Mouse (Mus musculus): Measurements from ENCODE around the gene Gnat3. TPM values are rescaled to one million over a fixed set of nuclear protein-coding genes. Genes with fewer than 3 reads are reported as not detected.

Gene Gnat3
- polyA plus RNA-seq, 1 experiment from 2014 or later: not detected

- ATAC-seq: no peak
- WGBS: 88% methylated on average over 1 of the region's 1 CpGs
- no peaks in the 10 kb centered on the region for H3K9me3 ChIP-seq (ENCODE audit: control insufficient read depth, low read length)
- H3K36me3 ChIP-seq (ENCODE audit: control insufficient read depth, insufficient read depth): no peaks in the 10 kb centered on the region
- no peak overlapping the region for H3K4me3 ChIP-seq (replicated peaks; ENCODE audit: low read length)
- H3K4me1 ChIP-seq (replicated peaks; ENCODE audit: control insufficient read depth, insufficient read depth, low read length): no peaks in the 10 kb centered on the region
- H3K27ac ChIP-seq (ENCODE audit: low read length): no peak overlapping the region
- no peak overlapping the region for H3K4me2 ChIP-seq (ENCODE audit: low read length)
- no peaks in the 10 kb centered on the region for H3K27me3 ChIP-seq (replicated peaks; ENCODE audit: control insufficient read depth, insufficient read depth, low read length)
- no peak overlapping the region for H3K9ac ChIP-seq (replicated peaks; ENCODE audit: low read depth, low read length)
These were observed 5.9 kb upstream of the Gnat3 start for GRCm38 (mm10) chr5:17956468-17956867.

GRCm38 (mm10) chr5:17969704-17970390 is 7.5 kb downstream of the Gnat3 start:
- Histone ChIP-seq H3K9me3 (ENCODE audit: control insufficient read depth, low read length) (no peaks in the 10 kb centered on the region), H3K4me3 (replicated peaks; ENCODE audit: low read length) (no peak overlapping the region), H3K27ac (ENCODE audit: low read length) (no peak overlapping the region), H3K4me2 (ENCODE audit: low read length) (no peak overlapping the region), H3K9ac (replicated peaks; ENCODE audit: low read depth, low read length) (no peak overlapping the region), H3K4me1 (replicated peaks; ENCODE audit: control insufficient read depth, insufficient read depth, low read length) (no peaks in the 10 kb centered on the region), H3K27me3 (replicated peaks; ENCODE audit: control insufficient read depth, insufficient read depth, low read length) (no peaks in the 10 kb centered on the region), H3K36me3 (ENCODE audit: control insufficient read depth, insufficient read depth) (no peaks in the 10 kb centered on the region)
- WGBS: 73% methylated on average over 13 of the region's 13 CpGs
- ATAC-seq: no peak

DNA sequence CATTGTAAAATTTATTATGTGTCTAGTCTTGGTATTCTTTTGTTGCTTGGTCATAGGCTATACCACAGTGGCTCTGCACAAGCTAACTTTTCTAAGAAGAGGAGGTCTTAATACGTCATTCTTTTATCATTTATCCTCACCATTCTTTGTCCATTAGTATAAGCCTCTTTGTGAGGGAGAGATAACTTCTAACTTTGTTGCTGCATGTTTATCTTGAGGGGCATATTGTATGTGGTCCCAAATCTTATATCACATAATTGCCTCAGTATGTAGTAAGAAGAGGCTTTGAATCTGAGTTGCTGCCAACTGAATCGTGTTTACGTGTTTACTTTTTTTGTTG is 8.0 kb downstream of the Gnat3 start:
- Histone ChIP-seq H3K4me2 (ENCODE audit: low read length) (no peak overlapping the region), H3K27me3 (replicated peaks; ENCODE audit: control insufficient read depth, insufficient read depth, low read length) (no peaks in the 10 kb centered on the region), H3K36me3 (ENCODE audit: control insufficient read depth, insufficient read depth) (no peaks in the 10 kb centered on the region), H3K9ac (replicated peaks; ENCODE audit: low read depth, low read length) (no peak overlapping the region), H3K9me3 (ENCODE audit: control insufficient read depth, low read length) (no peaks in the 10 kb centered on the region), H3K4me1 (replicated peaks; ENCODE audit: control insufficient read depth, insufficient read depth, low read length) (no peaks in the 10 kb centered on the region), H3K27ac (ENCODE audit: low read length) (no peak overlapping the region), H3K4me3 (replicated peaks; ENCODE audit: low read length) (no peak overlapping the region)
- ATAC-seq: no peak
- 86% methylated on average over 3 of the region's 3 CpGs for WGBS

- no peak for ATAC-seq
- H3K9me3 ChIP-seq (ENCODE audit: control insufficient read depth, low read length): no peaks in the 10 kb centered on the region
- H3K4me1 ChIP-seq (replicated peaks; ENCODE audit: control insufficient read depth, insufficient read depth, low read length): no peaks in the 10 kb centered on the region
- WGBS: 91% methylated on average over 5 of the region's 5 CpGs
- no peak overlapping the region for H3K4me3 ChIP-seq (replicated peaks; ENCODE audit: low read length)
- no peak overlapping the region for H3K9ac ChIP-seq (replicated peaks; ENCODE audit: low read depth, low read length)
- H3K36me3 ChIP-seq (ENCODE audit: control insufficient read depth, insufficient read depth): no peaks in the 10 kb centered on the region
- no peaks in the 10 kb centered on the region for H3K27me3 ChIP-seq (replicated peaks; ENCODE audit: control insufficient read depth, insufficient read depth, low read length)
- H3K4me2 ChIP-seq (ENCODE audit: low read length): no peak overlapping the region
- no peak overlapping the region for H3K27ac ChIP-seq (ENCODE audit: low read length)
These were observed 18.3 kb downstream of the Gnat3 start for GRCm38 (mm10) chr5:17980501-17981121.

GRCm38 (mm10) chr5:17982770-17983169 is 20.4 kb downstream of the Gnat3 start:
- H3K9me3 ChIP-seq (ENCODE audit: control insufficient read depth, low read length): no peaks in the 10 kb centered on the region
- no peak overlapping the region for H3K4me3 ChIP-seq (replicated peaks; ENCODE audit: low read length)
- no peak for ATAC-seq
- H3K9ac ChIP-seq (replicated peaks; ENCODE audit: low read depth, low read length): no peak overlapping the region
- no peaks in the 10 kb centered on the region for H3K27me3 ChIP-seq (replicated peaks; ENCODE audit: control insufficient read depth, insufficient read depth, low read length)
- no peak overlapping the region for H3K4me2 ChIP-seq (ENCODE audit: low read length)
- 70% methylated on average over 4 of the region's 4 CpGs for WGBS
- no peaks in the 10 kb centered on the region for H3K36me3 ChIP-seq (ENCODE audit: control insufficient read depth, insufficient read depth)
- H3K4me1 ChIP-seq (replicated peaks; ENCODE audit: control insufficient read depth, insufficient read depth, low read length): no peaks in the 10 kb centered on the region
- H3K27ac ChIP-seq (ENCODE audit: low read length): no peak overlapping the region

DNA sequence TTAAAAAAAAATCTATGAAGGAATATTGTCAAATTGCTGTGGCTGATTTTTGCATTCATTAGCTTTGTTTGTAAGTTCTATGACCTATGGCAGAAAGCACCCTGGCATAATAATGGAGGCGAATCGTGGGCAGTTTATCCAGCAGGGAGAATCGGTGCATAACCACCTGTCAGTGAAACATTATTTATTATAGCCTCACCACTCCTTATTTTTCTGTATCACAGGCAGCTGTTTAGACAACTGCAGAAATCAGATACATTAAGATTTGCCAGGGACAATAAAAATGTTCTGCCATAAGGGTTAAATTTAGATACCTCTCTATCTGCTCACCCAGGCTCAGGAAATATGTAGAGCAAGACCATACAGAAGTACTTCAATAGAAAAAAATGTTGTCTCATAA is 22.2 kb downstream of the Gnat3 start:
- Histone ChIP-seq H3K4me3 (replicated peaks; ENCODE audit: low read length) (no peak overlapping the region), H3K9me3 (ENCODE audit: control insufficient read depth, low read length) (no peaks in the 10 kb centered on the region), H3K4me2 (ENCODE audit: low read length) (no peak overlapping the region), H3K9ac (replicated peaks; ENCODE audit: low read depth, low read length) (no peak overlapping the region), H3K36me3 (ENCODE audit: control insufficient read depth, insufficient read depth) (no peaks in the 10 kb centered on the region), H3K27ac (ENCODE audit: low read length) (no peak overlapping the region), H3K4me1 (replicated peaks; ENCODE audit: control insufficient read depth, insufficient read depth, low read length) (no peaks in the 10 kb centered on the region), H3K27me3 (replicated peaks; ENCODE audit: control insufficient read depth, insufficient read depth, low read length) (no peaks in the 10 kb centered on the region)
- ATAC-seq: no peak
- 91% methylated on average over 3 of the region's 3 CpGs for WGBS

DNA sequence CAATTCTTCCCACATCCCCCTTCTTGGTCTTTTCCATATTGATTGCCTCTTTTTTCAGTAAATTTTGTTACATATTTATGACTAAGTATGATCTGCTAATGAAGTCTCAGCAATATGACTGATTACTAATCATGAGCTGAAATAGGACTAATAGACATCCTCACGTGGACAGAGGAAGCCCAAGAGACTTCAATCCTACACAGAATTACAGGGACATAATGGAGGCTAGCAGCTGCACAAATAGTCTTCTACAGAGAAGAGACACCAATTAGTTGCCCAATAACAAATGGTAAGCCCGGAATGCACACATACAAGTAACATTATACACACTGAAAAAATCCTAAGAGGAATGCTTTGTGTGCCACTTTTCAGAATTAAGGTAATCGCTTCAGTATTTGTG is 24.3 kb downstream of the Gnat3 start:
- Histone ChIP-seq H3K4me3 (replicated peaks; ENCODE audit: low read length) (no peak overlapping the region), H3K4me1 (replicated peaks; ENCODE audit: control insufficient read depth, insufficient read depth, low read length) (no peaks in the 10 kb centered on the region), H3K36me3 (ENCODE audit: control insufficient read depth, insufficient read depth) (no peaks in the 10 kb centered on the region), H3K4me2 (ENCODE audit: low read length) (no peak overlapping the region), H3K9ac (replicated peaks; ENCODE audit: low read depth, low read length) (no peak overlapping the region), H3K27ac (ENCODE audit: low read length) (no peak overlapping the region), H3K9me3 (ENCODE audit: control insufficient read depth, low read length) (no peaks in the 10 kb centered on the region), H3K27me3 (replicated peaks; ENCODE audit: control insufficient read depth, insufficient read depth, low read length) (no peaks in the 10 kb centered on the region)
- ATAC-seq: no peak
- WGBS: 67% methylated on average over 3 of the region's 3 CpGs

- Histone ChIP-seq H3K4me3 (replicated peaks; ENCODE audit: low read length) (no peak overlapping the region), H3K9me3 (ENCODE audit: control insufficient read depth, low read length) (no peaks in the 10 kb centered on the region)
- no peak for ATAC-seq
These were observed 28.3 kb downstream of the Gnat3 start for GRCm38 (mm10) chr5:17990618-17991017.

GRCm38 (mm10) chr5:17999570-17999969 is 37.2 kb downstream of the Gnat3 start:
- H3K27ac ChIP-seq (ENCODE audit: low read length): no peak overlapping the region
- ATAC-seq: no peak
- H3K4me2 ChIP-seq (ENCODE audit: low read length): no peak overlapping the region
- no peaks in the 10 kb centered on the region for H3K27me3 ChIP-seq (replicated peaks; ENCODE audit: control insufficient read depth, insufficient read depth, low read length)
- H3K9me3 ChIP-seq (ENCODE audit: control insufficient read depth, low read length): no peaks in the 10 kb centered on the region
- no peak overlapping the region for H3K9ac ChIP-seq (replicated peaks; ENCODE audit: low read depth, low read length)
- WGBS: 60% methylated on average over 2 of the region's 2 CpGs
- no peaks in the 10 kb centered on the region for H3K4me1 ChIP-seq (replicated peaks; ENCODE audit: control insufficient read depth, insufficient read depth, low read length)
- no peaks in the 10 kb centered on the region for H3K36me3 ChIP-seq (ENCODE audit: control insufficient read depth, insufficient read depth)
- no peak overlapping the region for H3K4me3 ChIP-seq (replicated peaks; ENCODE audit: low read length)

More at GRCm38 (mm10) chr5:17990618-17991017, 28.3 kb downstream of the Gnat3 start:
- no peak overlapping the region for H3K27ac ChIP-seq (ENCODE audit: low read length)
- no peaks in the 10 kb centered on the region for H3K27me3 ChIP-seq (replicated peaks; ENCODE audit: control insufficient read depth, insufficient read depth, low read length)
- no peak overlapping the region for H3K4me2 ChIP-seq (ENCODE audit: low read length)
- no peaks in the 10 kb centered on the region for H3K4me1 ChIP-seq (replicated peaks; ENCODE audit: control insufficient read depth, insufficient read depth, low read length)
- no peak overlapping the region for H3K9ac ChIP-seq (replicated peaks; ENCODE audit: low read depth, low read length)
- no peaks in the 10 kb centered on the region for H3K36me3 ChIP-seq (ENCODE audit: control insufficient read depth, insufficient read depth)
- WGBS: 80% methylated on average over 6 of the region's 6 CpGs

All from forebrain, embryonic 16.5 days (tissue).